Mouse (Mus musculus): Measurements from ENCODE around the gene Pla2g12a.

- no peak for TF ChIP-seq GATA1 (IDR thresholded peaks at IDR 0.05; ENCODE audit: borderline replicate concordance, low read length)
- no peak for TF ChIP-seq CTCF (IDR thresholded peaks at IDR 0.05; ENCODE audit: low read depth, low read length)
- no peak for TF ChIP-seq POLR2AphosphoS5 (IDR thresholded peaks at IDR 0.05; ENCODE audit: insufficient replicate concordance, low read depth, low read length)
These were observed 58.2 kb downstream of the Pla2g12a start for GRCm38 (mm10) chr3:129936561-129936960.
